Mouse (Mus musculus) c-Kit-negative CD71-positive TER-119-positive erythroid progenitor cells, embryonic 14.5 days (primary cell): ENCODE results near the gene Samd14.

ENCODE experiments used
- DNase-seq: peaks from one replicate; pipeline ENCODE4 v3.0.0-alpha.2; 2013; ENCODE audit warnings: low read depth, low spot score

Samd14 gene

DNA sequence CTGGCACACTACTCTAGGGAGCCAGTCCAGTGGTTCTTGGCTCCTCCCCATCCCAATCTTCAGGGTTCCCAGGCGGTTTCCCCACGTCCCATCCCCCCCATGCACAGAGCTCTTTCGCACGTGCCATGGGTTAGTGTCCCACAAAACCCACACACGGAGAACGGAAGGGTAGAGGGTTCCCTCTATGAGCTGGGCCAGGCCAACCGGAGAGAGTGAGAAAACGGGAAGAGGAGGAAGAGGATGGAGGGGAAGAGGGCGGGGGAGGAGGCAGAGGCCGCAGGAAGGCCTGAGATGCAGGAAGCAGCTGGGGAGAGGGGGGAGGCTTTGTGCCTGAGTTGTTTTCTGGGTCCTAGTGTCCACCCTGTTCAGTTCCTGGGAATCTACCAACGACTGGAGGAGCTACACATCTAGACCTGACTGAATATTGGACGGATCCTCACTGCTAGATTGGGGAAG, 20.1 kb upstream of the Samd14 start:
- DNase-seq = peak; percentile 76

DNA sequence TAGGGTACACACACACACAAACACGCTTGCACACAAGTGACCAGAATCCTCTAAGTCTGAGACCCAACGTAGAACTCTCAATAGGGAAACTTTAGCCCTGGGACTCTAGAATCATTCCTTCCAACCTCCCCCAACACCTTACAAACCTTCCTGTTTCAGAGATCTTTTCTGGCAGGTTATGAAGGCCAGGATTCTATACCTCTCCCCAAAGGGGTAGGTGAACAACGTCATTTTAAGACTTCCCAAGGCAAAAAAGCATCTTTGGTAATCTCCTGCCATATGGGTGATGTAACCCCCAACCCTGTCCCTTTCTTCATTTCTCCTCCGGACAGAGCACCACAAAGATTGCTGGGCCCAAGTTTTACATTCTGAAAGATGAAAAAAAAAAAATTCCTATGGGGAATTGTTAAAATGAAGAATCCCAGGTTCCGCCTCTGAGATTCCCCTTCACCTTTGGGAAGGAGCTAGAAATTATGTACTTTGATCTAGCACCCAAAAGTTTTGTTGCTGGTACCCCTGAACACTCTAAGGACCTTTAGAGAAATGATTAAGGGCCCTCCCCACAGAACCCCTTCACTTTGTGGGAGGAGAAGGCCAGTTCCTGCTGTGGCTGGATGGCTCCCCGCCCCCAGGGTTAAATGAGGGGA, 19.5 kb upstream of the Samd14 start:
- no peak for DNase-seq

DNA sequence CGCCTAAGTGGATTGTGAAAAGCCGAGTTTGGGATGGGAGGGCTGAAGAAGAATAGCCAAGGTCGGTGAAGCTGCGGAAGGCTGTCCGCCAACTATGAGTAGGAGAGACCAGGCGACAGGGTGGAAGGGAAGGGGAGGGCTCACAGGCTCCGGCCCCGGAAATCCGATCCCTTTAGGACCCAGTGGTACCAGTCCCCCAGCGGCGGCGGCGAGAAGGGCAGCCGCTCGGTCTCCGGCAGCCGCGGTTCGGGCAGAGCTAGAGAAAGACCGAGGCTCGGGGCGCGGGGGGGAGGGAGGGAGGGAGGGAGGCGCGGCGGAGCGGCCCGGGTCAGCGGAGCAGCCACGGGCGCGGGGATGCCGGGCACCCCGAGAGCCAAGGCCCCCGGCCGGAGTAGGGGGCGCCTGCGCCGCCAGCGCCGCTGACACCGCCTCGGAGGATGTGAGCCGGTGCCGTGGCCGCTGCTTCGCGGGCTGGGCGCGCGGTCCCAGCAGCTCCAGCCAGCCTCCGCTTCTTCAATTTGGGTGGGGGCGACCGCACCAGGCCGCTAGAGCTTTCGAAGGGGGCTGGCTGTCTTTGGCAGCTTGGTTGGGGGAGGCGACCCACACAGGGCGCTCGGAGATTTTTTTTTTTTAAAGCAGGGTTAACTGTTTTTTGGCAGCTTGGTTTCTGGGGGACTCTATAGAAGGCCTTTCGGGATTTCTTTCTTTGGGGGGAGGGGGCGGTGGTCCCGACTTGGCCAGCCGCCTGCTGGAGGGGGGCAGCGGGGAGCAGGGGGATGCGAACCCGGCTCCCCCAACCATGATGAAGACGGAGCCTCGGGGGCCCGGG, 18.7 kb upstream of the Samd14 start, which contains the start of gene Ppp1r9b:
TSS of gene Ppp1r9b (plus strand) at position 287 of the 829 bp plus-strand sequence.
- DNase-seq = peak; percentile 78

DNA sequence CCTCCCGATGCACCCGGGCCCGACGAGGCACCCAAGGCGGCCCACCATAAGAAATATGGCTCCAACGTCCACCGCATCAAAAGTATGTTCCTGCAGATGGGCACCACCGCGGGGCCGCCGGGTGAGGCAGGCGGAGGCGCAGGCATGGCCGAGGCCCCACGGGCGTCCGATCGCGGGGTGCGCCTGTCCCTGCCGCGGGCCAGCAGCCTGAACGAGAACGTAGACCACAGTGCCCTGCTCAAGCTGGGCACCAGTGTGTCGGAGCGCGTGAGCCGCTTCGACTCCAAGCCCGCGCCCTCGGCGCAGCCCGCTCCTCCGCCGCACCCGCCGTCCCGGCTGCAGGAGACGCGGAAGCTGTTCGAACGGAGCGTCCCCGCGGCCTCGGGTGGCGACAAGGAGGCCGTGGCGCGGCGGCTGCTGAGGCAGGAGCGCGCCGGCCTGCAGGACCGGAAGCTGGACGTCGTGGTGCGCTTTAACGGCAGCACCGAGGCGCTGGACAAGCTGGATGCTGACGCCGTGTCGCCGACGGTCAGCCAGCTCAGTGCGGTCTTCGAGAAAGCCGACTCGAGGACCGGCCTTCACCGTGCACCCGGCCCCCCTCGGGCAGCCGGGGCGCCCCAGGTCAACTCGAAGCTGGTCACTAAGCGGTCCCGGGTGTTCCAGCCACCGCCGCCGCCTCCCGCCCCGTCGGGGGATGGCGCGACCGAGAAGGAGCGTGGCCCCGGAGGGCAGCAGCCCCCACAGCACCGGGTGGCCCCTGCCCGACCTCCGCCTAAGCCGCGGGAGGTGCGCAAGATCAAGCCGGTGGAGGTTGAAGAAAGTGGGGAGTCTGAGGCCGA, 17.8 kb upstream of the Samd14 start:
- no peak for DNase-seq

DNA sequence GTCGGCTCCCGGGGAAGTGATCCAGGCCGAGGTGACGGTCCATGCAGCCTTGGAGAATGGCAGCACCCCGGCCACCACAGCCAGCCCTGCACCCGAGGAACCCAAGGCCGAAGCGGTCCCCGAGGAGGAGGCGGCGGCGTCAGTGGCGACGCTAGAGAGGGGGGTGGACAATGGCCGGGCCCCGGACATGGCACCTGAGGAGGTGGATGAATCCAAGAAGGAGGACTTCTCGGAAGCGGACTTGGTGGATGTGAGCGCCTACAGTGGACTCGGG, 17.3 kb upstream of the Samd14 start:
- DNase-seq = no peak

DNA sequence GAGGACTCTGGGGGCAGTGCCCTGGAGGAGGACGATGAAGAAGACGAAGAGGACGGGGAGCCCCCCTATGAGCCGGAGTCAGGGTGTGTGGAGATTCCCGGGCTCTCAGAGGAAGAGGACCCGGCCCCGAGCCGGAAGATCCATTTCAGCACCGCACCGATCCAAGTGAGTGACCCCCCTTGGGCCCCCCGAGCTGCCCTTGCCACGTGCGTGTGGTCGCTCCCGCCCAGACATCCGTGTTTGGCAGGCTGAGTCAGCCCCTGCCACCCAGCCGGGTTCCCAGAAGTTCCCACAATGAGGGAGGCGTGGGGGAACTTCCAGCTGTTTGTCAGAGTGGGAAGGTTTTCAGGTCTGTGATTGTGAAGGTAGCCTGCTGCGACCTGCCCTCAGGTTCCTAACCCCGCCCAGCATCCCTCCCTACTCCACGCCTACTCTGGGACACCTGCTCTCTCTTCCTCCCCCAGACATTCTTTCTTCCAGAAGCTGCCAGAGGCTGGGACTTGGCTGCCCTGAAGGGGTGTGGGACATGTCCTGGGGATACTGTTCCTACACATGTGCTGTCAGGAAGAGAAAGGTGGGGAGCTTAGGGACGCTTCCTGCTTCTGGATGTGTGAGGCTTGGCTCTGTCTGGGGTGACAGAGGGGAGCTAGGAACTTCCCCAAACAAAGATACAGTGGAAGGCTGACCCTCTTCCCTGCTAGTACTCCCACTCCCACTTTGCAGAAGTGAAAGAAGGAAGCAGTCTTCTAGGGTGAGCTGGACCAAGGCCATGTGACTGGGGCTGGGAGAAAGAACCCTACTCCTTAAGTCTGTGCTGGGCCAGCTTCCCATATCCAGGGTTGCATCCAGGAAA, 16.7 kb upstream of the Samd14 start:
- no peak for DNase-seq

DNA sequence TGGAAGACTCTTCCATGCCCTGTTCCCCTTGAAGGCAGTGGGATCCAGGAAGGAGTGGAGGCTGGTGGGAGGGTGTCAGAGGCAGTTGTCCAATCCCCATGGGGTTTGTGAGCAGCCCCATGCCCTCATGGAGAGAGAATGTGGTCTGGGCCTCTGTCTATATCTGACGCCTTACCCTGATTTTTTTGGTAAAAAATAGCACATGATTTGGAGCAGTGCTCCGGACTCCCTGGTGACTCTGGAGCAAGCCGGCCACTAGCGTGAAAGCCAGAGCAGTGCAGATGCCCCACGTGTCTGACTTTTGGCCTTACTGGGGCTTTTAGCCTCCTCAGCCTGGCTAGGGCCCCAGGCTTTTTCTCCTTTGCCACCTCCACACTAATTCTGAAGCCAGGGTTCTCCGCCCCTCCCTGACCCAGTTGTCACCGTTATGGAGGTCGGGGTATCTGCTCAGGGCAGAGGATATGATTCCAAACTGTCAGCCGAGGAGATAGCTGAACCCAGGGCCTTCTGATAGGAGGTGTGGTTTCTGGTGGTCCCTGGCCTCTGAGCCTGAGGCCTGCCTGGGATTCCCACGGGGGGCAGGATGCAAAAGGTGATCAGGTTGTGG, 15.4 kb upstream of the Samd14 start:
- no peak for DNase-seq

DNA sequence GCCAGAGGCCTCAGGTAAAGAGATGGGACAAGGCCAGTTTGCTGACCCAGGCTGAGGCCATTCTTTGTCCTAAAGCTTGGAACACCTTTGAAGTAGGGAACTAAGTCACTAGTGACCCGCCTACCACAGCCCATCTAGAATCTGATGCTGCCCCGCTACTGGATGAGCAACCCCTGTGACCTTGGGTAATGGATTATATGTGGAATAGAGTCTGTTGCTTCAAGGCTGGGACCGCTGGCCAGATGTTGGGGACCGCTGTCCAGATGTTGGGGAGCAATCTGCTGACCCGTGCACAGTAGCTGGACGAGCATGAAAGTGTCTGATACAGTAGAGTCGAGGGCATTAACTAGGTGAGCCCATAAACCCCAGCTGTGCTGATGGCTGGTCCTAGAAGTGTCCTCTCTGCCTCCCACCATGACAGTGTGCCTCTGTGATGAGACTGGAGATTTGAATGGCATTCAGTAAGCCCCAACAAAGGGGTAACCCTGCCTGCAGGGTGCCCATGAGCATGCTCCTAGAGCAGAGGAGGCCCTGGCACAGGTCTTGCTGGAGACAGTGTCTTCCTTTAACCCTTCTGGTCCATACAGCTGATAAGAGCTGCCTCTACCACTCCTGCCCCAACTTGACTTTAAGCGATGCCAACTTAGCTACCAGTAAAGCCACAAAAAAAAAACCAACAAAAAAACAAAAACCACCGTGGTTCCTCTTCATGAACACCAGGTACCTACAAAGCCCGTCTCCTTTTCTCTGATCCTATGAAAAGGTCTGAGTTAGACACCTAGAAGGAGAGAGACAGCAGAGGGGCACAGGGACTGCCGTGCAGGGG, 14.5 kb upstream of the Samd14 start:
- DNase-seq = no peak

DNA sequence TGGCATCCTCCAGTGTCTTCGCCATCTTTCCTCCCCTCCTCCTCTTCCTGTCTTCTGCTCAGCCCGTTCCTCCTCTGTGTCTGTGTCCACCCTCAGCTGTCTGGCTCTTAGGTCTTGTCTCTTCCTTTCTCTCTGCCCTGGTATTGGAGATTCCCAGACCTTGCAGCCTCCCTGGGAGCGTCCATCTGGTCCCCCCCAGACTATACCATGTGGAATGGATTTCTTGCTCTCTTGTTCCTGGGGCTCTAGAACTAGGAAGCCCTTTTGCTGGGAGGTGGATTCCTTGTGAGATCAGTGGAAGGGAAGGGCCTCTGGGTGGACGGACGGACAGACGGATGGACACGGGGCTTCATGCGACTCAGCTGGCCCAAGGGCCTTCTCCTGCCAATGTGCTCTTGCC, 13.6 kb upstream of the Samd14 start:
- DNase-seq = no peak

DNA sequence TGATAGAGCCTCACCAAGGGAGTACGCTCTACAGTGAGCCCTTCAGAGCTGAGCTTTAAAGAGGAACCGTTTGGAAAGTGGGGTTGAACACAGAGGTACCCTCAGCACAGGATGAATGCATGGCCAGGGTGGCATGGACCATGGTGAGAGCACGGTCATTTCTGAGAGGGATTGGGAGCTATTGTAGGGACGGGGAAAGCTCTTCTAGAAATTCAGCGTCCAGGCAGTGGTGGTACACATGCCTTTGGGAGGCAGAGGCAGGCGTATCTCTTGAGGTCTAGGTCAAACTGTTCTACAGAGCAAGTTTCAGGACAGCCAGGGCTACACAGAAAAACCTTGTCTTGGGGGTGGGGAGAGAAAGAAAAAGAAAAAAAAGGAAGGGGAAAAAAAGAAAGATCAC, 12.7 kb upstream of the Samd14 start:
- no peak for DNase-seq

DNA sequence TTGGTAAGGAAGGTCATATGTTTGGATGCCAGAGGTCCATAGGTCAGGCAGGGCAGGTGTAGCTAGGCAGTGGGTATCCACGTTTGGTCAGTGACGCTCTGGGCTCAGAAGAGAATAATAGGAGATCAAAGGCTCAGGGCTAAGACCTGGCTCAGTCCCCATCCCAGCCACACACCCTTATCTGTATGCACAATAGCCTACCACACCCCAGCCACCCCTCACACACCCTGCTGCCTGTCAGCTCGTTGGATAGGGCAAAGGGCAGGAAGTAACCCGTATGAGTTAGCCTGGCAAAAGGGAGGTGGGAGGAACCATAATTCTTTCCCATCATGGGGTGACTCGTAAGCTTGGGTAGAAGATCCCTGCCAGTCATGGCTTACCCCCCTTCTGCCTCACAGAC, 12.1 kb upstream of the Samd14 start:
- no peak for DNase-seq

DNA sequence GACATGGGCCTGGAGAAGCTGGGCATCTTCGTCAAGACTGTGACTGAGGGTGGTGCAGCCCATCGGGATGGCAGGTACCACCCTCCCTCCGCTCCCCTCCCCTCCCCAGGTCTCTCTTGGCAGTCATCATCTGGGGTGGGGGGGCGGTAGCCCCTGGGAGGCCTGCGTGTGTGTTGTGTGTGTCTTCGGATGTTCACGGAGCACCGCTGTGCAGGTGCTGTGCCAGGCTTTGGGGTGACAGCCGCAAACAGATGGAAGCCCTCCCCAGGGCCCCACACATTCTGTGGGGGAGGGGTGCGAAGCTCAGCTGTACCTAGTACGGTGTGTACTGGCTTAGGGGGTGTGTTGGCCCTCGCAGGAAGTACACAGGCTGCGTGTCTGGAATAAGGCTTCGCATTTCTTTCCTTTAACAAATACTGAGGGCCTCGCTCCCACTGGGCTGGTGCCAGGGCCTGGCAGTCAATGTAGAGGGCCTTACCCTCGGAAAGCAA, 11.6 kb upstream of the Samd14 start:
- no peak for DNase-seq

DNA sequence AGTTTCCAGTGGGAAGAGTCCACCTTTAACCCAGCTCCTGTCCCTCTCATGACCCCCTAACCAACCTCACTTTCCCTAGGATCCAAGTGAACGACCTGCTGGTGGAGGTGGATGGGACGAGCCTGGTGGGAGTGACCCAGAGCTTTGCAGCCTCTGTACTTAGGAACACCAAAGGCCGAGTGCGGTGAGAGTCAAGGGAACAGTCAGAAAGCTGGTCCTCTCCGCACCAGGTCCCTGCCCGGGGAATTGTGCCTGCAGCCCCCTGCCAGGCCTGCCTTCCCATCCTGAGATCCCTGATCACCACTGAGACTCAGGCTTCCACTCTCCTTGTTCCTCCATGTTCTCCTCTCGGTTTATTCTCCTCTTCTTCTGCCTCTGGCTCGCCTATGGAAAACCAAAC, 9.6 kb upstream of the Samd14 start:
- no peak for DNase-seq

DNA sequence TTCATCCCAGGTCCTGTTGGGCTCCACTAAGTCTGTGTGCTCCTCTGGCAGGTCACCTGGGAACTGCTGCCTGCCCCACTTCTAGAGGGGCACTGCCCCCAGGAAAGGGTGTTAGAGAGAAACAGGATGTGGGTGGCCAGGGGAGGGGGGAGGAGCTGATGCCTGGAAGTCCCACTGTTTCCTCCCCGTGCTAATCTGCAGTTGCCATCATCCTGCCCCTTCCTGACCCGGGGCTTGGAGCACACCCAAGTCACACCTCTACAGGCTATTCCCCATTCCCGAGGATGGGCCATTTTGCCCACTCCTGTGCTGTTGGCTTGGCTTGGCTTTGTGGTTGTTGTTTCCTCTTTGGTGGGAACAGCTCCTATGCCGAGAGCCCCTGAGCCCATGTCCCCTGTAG, 9.1 kb upstream of the Samd14 start:
- DNase-seq = no peak

DNA sequence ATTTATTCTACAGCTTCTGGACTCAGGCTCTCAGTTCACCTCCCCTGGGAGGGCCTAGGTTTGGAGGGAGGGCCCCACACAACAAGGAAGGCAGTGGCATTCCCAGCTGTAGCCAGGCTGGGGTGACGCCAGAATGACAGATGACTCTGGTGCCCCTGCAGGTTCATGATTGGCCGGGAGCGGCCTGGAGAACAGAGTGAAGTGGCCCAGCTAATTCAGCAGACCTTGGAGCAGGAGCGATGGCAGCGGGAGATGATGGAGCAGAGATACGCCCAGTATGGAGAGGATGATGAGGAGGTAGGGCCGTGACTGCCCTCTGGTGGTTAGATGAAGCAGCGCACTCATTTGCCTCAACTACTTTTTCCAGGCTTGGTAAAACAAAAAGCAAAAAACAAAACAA, 8.6 kb upstream of the Samd14 start:
- peak; percentile 79 for DNase-seq

DNA sequence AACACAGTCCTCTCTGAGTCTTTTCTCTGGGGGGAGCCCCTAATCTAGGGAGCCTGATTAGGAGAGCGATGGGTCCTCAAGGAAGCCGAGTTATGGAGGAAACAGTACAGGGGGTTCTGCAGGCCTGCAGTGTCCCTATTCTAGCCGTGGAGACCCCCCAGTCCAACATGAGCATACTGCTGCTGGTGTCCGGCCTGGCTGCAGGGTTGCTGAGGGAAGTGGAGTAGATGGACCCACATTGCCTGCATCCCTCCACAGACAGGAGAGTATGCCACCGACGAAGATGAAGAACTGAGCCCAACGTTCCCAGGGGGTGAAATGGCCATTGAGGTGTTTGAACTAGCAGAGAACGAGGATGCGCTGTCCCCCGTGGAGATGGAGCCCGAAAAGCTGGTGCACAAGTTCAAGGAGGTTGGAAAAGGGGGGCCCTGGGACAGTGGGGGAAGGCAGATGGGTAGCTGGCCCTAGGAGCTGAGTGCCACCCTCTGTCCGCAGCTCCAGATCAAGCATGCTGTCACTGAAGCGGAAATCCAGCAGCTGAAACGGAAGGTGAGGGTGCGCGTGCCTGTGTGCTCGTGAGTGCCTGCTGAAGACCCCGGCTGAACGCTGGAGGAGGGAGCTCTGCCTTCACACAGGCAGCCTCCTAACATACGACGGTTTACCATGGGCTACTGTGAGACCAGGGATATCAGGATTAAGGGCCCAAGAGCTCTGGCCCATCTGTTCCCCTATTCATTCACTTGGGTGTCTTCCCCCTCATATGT, 7.9 kb upstream of the Samd14 start:
- no peak for DNase-seq

DNA sequence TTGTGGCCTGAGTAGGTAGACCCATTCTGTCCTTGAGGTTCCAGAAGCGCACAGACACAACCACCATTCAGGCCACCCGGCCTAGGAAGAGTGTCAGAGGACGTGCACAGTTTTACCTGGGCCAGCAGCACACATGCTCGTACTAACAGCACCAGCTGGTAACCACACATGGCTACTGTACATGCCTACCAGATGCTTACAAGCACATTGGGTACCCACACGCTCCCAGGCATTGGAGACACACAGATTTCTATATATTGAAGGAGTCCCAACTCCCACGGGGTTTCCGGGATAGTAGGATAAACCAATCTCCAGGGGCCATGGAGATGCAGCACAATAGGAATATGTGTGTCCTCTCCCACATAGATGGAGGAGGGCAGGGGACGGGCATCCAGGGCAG, 7.0 kb upstream of the Samd14 start:
- no peak for DNase-seq

DNA sequence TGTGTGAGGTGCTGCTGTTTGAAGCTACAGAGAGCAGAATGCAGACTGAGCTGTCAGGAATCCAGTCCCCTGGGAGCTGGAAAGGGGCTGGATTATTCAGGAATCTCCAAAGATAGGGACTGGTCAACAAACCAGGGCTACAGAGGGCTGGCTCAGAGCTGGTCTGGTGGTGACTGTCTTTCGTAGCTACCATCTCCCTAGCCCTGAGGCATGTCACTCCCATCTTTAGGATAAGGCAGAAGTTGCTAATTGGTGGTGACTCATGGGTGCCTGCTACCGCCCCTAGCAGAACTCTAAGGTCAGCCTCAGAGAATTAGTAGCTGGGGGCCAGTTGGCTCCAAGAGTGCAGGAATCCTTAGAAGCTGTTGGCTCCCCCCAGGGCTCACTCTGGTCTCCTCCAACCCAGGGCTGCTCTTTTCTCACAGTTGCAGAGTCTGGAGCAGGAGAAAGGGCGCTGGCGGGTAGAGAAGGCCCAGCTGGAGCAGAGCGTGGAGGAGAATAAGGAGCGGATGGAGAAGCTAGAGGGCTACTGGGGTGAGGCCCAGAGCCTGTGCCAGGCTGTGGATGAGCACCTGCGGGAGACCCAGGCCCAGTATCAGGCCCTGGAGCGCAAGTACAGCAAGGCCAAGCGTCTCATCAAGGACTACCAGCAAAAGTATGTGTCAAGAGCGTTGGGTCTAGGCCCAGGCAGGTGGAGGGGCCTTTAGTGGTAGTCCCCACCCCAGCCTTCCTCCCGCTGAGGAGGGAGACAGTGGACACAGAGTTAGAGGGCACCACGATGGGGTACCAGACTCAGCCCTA, 5.3 kb upstream of the Samd14 start:
- no peak for DNase-seq

DNA sequence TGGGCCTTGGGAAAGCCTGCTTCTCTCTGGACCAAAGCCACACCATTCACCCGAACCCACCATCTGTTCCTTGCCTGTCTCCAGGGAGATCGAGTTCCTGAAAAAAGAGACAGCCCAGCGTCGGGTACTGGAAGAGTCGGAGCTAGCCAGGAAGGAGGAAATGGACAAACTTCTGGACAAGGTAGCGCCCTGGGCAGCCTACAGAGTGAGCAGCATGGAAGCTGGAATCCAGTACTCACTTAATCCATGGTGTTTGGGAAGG, 4.8 kb upstream of the Samd14 start:
- no peak for DNase-seq
